Mouse (Mus musculus) urinary bladder, adult 2 months (tissue): Measurements from ENCODE around the gene Lrrc74b. TPM values are rescaled to one million over a fixed set of nuclear protein-coding genes. Genes with fewer than 3 reads are reported as not detected.
A peak's percentile ranks its signal among the peaks of the same experiment; 100 is the strongest.
"Not testable (repeated sequence)": the region's sequence is repeated elsewhere in the genome, so short reads cannot be mapped to it uniquely, and the experiment has no call there.

Experiments
- DNase-seq: peaks from one replicate; pipeline ENCODE4 v3.0.0; 2022; ENCODE audit warnings: low spot score
- polyA plus RNA-seq: library from polyadenylated mRNA; depleted of rRNA; stranded (reverse); fragments of >200 nt; gene quantifications from 2 replicates; pipeline ENCODE4 v1.2.3, GENCODE M21; 2012; rRNA removed

The Lrrc74b gene
- polyA plus RNA-seq = 0.22 and 0.23 TPM in 2 replicates

DNA sequence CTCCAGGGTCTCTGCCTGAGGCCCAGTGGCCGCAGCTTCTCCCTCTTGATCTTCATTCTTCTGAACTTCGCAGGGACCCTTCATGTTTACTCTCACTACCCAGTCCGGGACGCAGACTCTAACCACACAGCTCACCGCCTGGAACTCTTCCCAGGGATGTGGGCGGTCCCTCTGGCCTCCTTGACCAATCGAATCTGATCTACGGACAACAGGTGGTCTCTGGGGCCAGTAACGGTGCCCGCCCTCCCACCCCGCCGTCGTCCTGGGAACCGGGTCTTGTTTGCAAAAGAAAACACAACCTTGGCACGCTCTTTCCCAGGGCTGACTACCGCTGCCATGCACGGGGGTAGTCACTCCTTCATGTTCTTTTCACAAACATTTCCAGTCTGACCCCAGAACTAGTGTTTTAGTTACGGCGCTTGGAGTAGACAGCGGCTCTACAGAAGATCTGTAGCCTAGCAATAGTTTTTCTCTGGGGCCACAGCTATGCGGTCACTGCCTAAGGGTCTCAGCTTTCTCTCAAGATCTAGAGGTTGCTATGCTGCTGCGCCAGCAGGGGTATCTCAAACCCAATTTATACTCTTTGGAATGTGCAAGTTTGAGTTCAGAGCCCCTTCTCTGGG is at the start of gene Lrrc74b:
TSS of gene Lrrc74b (minus strand) at position 120 of the 623 bp plus-strand sequence.
- DNase-seq = no peak

DNA sequence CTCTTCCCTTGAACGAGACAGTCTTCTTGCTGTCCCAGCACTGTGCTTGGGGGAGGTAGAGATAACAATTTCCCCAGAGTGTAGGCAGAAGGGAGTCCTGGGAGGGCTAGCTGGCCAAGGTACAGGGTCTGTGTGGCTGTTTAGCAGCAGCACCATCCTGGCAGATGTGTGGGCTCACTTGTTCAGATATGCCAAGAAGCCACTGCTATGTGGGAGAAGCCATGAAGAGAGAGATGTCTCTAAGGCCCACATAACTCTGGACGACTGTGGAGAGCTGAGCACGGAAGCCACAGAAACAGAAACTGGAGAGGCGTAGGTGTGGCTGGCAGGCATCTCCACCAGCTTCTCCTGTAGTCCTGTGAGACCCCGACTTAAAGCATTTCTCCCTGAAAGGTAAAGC is 44.6 kb upstream of the Lrrc74b start:
- no peak for DNase-seq

DNA sequence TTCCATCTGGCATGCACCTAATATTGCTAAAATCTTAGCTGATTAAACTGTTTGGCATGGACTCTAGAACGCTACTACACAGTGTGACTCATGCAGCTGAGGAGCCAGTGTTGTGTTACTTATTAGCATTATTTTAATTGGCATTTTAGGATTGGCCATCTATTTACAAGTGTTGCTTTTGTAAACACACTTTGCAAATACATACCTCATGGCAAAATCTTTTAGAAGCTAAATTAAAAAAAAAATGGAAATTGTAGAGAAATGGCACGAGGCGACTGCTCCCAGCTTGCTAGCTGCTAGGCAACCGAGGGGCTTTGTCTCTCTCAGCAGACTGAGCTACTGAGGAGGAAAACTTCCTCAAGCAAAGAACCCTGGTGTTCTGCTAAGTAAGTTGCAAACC is 43.9 kb upstream of the Lrrc74b start:
- no peak for DNase-seq

DNA sequence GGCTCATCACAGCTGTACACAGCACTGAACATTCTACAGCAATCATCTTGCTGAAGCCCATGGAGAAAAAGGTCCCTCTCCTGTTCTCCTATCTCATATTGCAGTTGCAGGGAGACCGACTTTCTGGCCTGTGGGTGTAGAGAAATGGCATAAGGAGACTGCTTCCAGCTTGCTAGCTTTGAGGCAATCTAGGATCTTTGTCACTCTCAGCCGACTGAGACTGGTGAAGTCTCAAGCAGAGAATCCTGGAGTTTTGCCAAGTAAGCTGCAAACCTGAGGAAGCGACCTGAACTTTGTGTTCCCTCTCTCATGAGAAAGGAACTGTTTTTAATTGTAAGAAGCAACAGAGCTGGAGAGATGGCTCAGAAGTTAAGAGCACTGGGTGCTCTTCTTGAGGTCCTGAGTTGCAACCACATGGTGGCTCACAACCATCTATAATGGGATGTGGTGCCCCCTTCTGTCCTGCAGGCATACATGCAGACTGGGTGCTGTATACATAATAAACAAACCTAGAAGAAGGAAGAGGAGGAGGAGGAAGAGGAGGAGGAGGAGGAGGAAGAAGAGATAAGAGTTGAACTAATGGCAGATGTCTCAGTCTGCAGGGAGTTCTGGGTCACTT is 40.0 kb upstream of the Lrrc74b start:
- no peak for DNase-seq

DNA sequence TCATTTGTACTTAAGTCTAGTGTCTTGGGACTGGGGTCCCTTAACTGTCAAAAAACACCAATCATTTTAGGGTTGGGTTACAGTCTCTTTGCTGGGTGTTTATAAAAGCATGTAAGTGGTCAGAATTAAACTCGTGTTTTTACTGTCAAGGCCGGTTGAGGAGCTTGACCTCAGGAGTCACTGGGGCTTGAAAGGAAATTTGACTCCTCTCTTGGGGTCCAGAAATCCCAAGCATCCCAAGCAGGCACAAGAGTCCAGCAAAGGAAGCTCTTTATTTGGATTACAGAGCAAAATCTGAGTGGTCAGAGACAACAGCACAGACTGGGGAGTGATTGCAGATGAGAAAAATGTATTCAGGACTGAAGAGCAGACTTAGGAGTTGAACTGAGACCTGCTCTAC is 29.7 kb upstream of the Lrrc74b start:
- no peak for DNase-seq

DNA sequence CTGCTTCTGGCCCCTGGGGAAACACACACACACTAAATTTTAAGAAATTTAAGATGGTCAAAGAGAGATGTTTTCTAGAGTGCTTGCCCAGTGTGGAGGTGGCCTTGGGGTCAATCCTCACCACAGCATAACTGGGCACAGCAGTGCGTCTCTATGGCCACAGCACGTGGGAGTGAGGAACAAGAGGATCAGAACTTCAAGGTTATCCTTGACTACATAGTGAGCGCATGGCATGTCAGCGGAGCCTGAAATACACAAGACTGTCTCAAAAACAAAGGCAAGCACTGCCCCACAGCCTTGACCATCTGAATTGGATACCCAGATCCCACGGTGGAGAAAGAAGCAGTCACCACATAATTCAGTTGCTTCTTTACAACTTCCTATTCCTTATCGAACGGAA is 23.5 kb upstream of the Lrrc74b start:
- DNase-seq = no peak

DNA sequence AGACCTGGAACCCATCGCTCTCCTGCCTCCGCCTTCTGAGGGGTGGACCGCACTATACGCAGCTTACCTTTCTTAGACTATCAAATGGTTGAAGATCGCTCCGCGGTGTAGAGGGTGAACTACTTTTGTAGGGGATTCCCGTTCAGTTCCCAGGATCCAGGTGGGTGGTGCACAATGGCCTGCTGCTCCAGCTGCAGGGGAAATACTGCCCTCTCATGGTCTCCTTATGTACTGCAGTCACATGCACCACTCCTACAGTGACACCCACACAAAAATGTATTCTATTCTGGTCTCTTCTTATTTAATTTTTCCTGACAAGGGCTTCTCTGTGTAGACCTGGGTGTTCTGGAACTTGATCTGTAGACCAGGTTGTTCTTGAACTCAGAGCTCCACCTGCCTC is 22.0 kb upstream of the Lrrc74b start, which contains the start of gene Slc7a4:
TSS of gene Slc7a4 (minus strand) at position 151 of the 400 bp plus-strand sequence.
- DNase-seq = no peak

DNA sequence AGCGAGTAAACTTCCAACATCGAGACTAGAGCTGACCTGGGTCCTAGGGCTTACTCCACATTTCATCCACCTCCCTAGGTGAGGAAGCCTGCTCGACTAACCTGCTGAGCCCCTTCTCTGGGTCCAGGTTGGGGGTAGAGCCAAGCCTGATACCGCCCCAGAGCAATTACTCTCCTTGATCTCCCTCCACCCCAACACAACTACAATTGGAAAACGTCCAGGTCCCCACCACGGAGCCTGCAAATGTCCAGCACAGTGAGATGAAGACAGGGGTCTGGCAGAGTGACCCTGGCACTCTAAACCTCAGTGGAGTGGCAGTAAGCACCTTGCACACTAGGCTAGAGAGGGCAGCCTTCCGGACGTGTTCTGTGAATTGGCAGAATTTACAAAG is 15.8 kb upstream of the Lrrc74b start:
- no peak for DNase-seq

DNA sequence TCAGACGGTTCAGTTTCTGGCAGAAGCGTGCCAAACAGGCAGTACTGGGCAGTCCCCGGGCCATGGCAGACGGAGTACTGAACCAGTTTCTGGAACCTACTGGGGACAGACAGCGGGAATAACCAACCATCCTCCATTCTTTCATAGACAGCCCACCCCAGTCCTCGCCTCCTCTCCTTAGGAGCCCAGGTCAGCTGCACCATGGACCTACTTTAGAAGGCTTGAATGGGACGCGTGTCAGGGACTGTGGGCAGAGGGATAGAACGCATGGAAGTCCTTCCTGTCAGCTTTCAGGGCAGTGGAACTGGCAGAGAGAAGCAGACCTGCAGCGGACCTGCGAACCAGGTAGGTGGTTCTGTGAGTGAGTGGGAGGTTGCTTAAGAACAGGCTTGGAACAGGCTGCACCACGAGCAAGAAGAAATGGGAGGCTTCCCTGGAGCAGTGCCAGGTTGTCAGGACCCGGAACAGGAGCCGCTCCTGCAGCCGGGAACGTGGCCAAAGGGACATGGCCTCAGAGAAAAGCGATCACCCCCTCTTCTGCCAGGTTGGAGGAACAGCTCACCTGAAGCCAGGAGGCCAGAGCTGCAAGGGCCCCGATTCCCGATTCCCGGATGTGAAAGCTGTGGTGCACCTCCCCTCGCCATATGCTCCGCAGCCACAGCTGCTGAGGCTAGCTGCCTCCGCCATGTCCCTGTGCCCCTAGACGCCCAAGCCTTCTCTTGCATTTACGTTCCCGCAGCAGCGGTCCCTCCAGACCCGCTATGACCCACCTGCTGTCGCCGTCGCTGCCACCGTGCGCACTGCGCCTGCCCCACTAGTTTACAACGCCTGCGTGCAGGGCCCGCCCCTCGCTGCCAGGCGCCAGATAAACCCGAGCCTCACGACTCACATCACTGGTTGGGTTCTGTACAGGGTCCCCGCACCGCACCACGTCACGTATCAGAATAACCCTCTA is 15.1 kb upstream of the Lrrc74b start:
- peak; percentile 44 for DNase-seq

DNA sequence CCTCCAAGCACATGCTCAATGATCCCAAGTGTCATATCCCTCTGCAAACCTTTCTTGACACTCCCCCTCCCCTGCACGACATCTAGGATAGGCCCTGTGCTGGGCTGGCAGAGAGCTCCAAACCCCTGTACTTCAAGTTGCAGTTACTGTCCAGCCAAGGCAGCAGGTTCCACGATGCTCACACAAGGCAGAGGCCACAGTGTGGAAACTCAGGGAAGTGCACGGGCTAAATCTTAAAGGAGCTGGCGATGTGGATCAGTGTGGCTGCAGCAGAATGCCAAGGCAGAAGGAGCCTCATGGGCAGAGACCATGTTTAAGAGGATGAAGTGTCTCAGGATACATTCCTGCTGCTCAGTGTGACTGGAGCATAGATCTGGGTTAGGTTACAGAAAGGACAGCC is 5.1 kb upstream of the Lrrc74b start:
- DNase-seq = no peak

DNA sequence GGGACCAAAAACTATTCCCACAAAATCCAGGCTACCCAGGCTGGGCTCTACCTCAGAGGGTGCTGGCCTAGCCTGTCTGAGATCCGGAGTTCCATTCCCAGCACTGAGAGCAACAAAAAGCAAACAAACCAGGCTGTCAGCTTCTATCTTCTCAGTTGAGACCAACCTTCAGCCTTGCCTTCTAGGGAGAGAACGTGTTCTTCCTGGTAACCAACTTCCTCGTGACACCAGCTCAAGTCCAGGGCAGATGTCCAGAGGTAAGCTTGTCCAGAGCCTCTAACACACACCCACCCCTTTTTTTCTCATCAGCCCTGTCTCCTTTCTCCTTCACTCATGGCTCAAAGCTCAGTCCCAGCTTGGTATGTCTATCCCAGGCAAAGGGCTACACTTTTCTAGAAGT is 3.7 kb upstream of the Lrrc74b start:
- no peak for DNase-seq

DNA sequence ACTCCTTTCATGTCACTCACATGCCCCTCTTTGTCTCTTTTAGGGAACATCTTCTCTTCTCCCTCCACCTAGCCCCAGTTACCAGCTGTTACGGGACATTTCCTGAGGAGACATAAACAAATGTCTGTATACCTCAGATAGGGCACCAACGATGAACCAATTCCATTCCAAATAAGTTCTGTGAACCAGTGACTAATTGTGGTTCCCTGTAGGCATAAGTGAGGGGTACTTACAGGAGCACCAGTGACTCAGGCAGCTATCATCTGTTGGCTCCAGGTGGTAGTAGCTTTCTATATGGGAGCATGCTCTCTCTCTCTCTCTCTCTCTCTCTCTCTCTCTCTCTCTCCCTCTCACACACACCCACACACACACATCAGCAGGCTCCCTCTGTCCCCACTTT is 3.2 kb upstream of the Lrrc74b start:
- no peak for DNase-seq

DNA sequence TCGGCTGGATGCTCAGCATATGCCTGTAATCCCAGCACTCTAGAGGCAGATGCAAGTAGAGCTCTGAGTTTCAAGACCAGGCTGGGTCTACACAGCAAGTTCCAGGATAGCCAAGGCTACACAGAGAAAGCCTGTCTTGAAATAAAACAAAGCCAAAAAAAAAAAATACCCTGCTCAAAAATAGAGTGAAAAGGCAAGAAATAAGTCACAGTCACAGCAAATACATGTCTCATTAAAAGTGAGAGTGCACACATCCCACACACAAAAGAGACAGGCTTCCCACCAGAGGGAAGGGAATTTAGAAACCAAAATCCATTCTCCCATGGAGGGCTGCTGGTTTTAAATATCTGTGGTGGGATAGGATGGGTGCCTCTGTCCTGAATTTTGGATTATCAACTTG is 2.5 kb upstream of the Lrrc74b start:
- DNase-seq = no peak

DNA sequence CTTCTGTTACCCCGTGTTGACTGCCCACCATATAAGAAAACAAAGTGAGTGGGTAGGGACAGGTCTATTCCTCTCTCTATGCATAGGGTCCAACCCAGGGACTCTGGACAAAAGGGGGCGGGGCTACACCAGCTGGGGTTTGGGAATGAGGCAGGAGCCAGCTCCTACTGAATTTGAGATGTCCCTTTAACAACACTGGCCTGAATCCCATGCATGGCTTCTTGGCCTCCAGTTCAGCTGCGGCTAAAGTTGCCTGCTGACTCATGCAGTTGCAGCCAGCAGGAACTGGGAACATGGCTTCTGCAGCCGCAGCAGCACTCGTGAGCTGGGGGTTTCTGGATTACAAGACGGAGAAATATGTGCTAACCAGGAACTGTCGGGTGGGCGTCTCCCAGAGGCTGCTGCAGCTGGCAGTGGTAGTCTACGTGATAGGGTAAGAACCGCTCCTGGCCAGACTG is 733 bp upstream of the Lrrc74b start, which contains the start of gene P2rx6:
TSS of gene P2rx6 (plus strand) at position 135 of the 458 bp plus-strand sequence.
- no peak for DNase-seq

DNA sequence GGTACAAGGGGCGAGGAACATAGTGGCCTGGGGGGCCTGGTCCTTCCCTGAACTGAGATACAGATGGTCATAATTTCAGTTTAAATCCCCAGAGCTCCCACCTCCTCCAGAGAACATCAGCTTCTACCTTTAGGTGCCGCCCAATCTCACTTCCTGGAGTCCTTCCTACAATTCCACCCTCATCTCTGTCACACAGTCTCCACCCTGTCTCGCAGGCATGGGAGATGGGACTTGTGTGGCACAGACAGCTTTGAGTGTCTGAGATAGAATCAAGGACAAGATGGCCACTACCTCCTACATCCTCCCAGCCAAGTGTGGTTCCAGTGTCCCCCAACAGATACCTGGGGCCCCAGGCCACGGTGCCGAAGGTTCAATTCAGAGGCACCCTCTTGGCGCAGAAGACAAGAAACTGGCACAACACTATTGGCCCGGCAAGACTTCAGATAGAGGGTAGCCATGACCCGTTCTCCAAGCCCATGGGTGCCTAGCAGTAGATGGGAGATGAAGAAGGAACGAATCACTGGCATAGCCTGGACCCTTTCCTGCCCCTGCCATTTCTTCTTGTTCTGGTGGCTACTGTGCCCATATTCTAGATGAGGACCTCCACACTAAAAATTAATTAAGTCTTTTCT is 1.5 kb downstream of the Lrrc74b start:
- DNase-seq = no peak

DNA sequence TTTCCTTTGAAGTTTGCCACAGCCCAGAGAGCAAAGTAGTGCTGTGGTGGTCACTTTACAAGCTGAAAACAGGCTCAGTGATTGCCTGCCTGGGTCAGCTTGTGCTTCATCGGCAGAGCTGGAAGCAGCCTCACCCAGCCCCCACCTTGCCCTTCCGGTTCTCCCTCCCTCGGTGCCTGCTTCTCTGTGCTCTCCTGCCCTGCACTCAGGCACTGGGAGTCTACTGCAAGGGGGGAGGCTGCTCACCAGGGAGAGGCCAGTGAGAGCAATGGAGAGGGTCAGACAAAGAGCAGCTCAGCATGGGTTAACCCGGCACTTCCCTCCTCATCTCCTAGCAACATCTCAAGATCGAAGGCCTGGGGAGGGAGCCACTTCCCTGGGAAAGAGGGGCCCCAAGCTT is 2.2 kb downstream of the Lrrc74b start:
- no peak for DNase-seq

DNA sequence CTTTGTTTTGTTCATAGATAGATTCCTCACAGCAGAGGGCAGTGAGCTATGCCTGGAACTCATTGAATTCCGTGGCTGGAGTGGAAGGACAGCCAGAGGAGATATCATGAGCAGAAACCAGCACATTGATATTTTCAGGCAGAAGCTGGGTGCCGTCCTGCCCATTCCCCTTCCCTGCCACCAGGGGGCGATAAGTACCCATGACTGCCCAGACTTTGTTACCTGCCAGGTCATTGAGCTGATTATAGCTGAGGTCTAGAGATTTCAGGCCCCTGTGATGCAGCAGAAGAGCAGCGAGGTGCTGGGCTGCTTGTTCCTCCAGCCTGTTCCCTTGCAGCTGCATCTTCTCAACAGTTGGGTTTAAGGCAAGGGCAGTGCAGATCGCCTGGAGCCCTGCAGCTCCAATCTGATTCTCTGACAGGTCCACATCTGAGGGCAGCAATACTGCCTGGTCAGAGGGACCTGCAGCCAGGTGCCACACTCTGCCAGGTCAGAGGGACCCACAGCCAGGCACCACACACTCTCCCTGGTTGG is 3.0 kb downstream of the Lrrc74b start:
- DNase-seq = peak; percentile 55

DNA sequence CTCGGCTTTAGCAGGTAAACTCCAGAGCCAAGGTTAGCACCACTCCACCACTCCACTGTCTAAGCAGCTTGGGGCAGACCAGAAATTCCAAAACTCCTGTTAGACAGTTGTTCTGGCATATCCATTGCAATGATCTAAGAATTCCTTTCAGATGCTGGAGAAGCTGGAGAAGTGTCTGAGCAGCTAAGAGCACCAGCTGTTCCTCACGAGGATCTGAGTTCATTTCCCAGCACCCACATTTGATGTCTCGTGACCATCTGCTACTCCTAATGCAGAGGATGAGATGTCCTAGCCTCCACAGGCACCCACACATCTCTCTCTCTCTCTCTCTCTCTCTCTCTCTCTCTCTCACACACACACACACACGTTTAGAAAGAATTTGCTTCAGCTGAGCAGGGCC is 4.1 kb downstream of the Lrrc74b start:
- DNase-seq = no peak

DNA sequence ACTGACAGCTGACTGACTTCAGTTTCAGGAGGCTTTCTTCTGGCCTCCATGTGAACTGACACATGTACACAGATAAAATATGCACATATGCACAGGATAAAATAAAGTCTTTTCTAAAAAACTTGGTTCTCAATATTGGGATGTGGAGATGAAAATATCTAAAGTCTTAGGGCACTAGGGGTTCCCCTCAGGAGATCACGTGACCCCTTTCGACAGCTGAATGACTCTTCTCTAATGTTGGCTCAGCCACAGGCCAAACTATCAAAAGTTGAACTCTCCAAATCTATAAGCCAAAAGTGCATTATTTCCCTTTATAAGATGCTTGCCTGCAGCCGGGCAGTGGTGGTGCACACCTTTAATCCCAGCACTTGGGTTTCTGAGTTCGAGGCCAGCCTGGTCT is 4.9 kb downstream of the Lrrc74b start:
- no peak for DNase-seq

DNA sequence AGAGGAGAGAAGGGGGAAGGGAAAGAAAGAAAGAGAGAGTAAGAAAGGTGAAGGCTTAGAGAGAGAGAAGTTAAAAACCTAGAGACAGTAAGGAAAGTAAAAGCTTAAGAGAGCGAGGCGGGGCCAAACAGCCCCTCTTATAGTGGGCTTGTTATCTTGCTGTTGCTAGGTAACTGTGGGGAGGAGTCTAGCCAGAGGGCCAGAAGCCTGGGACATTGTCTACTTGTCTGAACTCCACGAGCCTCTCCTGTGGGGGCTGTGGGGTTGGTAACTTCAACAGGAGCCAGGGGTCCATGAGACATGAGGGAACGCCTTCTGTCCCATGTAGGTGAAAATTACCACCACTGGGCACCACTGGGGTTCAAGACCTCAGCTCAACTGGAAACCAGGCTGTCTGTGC is 6.3 kb downstream of the Lrrc74b start:
- not testable (repeated sequence) for DNase-seq

DNA sequence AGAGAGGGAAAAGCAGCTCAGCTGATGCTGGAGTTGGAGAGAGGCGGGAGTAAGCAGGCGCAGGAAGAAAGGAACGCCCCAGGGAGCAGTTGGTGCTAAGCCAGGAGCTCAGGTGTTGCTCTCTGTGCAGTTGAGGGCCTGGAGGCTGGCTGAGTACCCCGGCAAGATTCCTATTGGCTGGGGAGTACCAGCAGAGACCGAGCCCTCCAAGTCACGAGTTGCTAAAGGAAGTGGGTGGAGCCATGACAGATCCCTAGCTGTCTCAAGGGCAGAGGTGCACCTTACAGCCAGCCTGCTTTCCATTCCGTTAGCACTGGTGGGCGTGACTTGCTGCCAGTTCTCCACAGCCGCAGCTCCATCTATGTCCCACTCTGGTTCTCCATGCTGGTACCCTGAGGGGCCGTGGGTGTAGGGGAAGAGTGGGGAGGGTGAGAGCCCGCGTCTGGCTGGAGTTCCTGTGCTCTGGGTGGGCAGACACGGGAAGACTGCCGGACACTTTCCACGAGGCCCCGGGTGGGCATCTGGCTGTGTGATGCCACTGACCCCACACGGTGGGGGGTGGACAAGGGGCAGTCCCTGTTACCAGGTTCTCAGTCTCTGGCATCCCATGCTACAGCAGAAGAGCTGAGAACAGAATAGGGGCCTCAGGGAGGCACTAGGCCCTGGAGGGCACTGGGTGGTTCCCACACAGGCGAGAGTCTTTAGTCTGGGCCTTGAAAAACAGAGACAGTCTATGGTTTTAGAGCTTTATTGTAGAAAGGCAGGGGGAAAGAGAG is 6.9 kb downstream of the Lrrc74b start:
- DNase-seq = no peak
